Mouse (Mus musculus) heart, postnatal 4 days (tissue): ENCODE measurements around the gene Dach1. TPM values are rescaled to one million over a fixed set of nuclear protein-coding genes. Genes with fewer than 3 reads are reported as not detected.

Experiments used
- DNase-seq: peaks from one replicate; pipeline ENCODE4 v3.0.0; 2021
- total RNA-seq, 2 experiments: library from RNA; stranded (reverse); gene quantifications; 2 replicates each; pipeline ENCODE4 v1.2.3; 2021

Gene Dach1
- total RNA-seq, 2 experiments from 2014 or later = 16.8 to 17.3 TPM

DNA sequence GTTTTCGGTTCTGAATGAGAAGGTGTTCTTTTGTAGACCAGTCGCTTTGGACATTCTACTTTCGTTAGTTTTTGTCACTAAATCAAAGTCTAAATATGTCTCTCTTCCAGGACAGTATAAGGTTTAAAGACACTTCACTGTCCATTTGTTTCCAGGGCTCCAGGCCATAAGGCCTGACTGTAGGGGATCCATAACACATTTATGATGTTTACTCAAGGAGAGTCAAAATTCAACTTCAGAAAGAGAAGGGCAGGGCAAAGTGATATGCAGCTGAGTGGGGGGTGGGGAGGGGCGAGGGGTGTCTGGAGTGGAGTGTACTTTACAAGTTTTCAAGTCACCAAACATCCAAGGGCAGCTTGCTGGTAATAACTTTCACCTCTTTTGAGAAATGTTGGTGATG is 146.0 kb downstream of the Dach1 start:
- no peak for DNase-seq

- DNase-seq = no peak
These were observed 155.5 kb downstream of the Dach1 start for GRCm38 (mm10) chr14:98014053-98014452.

GRCm38 (mm10) chr14:98008501-98008900 is 161.1 kb downstream of the Dach1 start:
- DNase-seq = no peak

DNA sequence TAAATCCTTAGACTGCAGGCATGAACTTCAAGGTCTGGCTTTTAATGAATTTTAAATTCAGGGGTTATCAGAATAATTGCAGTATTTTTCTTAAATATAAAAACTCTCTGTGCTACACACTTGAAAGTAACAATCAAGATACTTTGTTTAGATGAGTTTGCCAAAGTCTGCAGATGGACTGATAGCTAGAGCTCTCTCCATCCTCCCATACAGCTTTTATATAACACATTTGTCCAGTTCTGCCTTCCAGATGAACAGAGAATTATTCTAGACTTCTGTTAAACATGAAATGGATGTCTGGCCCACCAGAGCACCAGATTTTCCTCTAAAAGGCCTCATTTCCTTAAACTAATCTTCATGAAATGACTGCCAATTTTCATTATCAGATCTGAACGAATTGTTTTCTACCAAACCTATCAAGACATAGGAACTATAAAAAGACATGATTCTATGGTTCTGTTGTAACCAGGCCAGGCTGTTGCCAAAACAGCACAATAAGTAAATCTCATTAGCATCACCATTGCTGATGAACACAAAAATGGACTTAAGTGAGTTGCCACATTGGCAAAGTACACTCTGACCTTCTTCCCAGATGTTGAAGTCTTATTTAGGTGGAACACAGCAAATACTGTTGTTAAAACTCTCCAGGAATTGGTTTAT is 167.4 kb downstream of the Dach1 start:
- no peak for DNase-seq

DNA sequence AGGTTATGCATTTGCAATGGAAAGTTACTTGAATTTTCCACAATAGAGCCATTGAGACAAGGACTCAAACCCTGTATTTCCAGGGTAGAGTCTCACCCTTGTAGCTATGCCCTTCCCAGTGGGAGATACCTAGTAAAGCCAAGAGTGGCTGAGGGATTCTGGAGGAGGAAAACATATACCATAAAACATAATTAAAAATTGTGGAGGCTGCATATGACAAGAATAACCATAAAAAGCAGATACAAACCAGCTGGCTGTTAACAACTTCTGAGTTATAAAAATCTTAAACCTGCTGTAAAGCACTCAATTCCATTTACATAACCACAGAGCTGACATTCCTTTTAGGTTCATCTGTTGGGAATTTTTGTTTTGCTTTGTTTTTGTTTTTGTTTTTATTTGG is 171.0 kb downstream of the Dach1 start:
- no peak for DNase-seq

DNA sequence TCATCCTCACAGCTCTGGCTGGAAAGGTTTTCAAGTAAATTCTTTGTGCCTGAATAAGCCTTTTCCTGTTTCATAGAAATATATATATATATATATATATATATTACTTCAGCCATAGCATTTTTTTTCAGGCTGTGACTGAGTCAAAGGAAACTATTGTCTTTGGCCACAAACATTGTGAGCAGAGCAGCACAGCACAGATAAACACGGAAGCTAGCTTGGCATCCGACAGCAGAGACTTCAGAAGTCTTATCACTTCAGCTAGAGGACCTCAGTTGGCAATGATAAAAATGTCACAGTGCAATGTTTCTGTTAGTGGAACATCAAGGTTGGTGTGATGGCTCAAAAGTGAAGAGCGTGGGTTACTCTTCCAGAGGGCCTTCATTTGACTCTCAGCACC is 186.3 kb downstream of the Dach1 start:
- DNase-seq = no peak

DNA sequence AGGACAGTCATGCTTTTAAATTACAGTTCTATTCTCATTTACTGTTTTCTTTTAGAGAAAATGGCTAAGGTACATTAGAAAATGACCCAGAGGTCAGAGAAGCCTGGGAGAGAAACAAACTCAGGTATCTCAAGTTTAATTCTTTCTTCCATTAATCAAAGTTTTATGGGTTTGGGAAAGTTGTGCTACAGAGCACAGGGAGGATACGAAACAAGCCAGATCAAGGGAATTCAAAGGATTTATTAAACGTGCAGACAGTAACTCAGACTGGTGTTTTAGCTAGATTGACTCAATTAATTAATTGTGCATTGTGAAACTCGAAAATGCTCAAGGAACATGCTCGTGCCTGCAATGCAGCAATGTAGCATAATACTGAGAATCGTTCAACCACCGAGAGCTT is 186.9 kb downstream of the Dach1 start:
- no peak for DNase-seq

- no peak for DNase-seq
These were observed 188.7 kb downstream of the Dach1 start for GRCm38 (mm10) chr14:97980879-97981278.

GRCm38 (mm10) chr14:97976091-97976490 is 193.5 kb downstream of the Dach1 start:
- DNase-seq = no peak

GRCm38 (mm10) chr14:97975447-97975846 is 194.1 kb downstream of the Dach1 start:
- no peak for DNase-seq

DNA sequence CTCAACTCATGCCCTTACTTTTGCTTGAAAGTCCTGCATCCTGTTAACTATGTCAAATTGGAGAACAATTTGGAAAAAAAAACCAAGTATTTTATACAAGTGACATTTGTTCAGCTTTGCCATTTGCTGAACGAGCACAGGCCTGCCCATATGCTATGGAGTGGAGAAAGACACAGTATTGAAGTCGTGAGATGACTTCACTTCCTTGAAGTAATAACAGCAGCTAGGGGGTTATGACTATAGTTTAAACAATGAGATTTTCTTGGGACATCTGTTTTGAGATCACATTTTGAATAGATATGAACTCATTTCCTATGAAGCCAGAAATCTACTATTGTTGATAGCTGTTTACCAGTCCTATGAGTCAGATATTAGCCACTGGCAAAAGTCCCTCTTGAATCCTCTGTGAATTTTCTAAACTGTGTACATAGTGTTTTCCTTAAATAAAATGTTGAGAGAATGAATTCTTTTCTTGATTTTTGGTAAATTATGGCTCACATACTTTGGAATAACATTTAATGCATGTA is 205.0 kb downstream of the Dach1 start:
- no peak for DNase-seq

DNA sequence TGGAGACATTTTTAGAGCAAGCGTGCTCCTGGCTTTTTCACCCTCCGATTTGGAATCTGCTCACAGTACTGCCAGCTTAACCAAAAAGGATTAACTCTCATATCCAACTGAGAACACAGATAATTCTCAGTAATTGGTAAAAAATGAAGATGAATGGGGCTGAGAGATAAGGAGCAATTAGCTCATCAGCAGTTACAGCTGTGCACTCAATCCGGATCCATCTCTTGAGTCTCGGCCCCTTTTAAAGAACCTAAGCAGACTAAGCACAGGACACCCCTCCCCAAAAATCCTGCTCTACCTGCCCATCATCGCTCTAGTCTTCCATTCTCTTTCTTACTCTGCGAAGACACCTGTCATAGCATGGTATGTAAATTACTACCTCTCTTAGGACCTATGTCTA is 205.9 kb downstream of the Dach1 start:
- no peak for DNase-seq

- DNase-seq = no peak
These were observed 213.2 kb downstream of the Dach1 start for GRCm38 (mm10) chr14:97956356-97956755.

DNA sequence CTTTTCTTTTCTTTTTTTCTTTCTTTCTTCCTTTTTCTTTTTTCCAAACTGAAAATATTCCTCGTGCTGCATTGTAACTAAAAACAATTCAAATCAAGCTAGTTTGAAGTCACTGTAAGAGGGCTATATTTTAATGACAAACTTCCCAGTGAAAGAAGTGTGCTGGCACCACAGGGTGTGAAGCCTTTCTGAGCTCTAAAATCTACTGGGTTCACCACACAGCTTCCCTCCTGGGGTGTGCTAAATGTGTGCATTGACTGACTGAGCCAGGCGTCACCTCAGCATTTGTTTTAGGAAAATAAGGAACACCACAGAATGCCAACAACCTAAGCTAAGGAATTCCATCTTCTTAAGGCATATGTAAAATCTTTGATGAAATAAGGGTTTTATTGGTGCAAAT is 224.1 kb downstream of the Dach1 start:
- no peak for DNase-seq

DNA sequence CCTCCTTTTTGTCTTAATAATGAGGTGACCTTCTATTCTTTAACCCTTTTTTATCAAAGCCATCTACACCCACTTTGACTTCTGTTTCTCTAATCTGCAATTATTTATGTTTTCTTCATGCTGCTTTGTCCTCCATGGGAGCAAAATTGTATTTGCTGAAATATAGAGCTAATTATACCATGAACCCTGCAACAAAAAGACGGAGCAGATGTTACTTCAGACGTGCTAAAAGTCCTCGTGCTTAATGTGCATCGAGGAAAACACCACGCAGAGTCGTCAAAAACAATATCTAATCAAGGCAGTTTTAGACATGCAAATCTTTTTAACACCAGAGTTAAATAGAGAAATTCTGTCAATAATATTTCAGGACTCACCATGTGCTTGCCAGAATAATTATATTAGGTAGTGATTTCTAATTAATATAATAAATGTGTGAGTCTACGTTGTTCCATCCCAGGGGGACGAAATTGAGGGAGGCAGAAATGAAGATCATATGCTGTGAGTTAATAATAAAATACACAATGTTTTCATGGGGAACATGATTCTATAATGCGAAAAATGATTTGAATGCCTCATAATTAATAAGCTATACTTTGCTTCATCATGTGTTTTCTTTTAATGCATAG is 224.8 kb downstream of the Dach1 start:
- no peak for DNase-seq

DNA sequence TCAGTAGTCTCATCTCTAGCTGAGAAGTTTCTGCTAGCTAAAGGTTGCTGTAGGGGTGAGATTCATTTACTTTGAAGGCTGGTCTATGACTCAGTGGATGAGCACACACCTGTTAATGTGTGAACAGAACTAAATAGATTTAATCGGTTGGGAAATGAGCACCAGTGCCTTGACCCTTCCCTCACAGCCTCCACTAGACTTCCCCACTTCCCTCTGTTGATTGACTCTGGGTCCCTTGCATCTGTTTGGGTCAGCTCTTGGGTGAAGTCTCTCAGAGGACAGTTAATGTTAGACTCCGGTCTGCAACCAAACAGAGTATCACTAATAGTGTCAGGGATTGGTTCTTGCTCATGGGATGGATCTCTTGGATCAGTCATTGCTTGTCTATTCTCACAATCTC is 227.2 kb downstream of the Dach1 start:
- no peak for DNase-seq

- no peak for DNase-seq
These were observed 272.9 kb downstream of the Dach1 start for GRCm38 (mm10) chr14:97896622-97897021.

DNA sequence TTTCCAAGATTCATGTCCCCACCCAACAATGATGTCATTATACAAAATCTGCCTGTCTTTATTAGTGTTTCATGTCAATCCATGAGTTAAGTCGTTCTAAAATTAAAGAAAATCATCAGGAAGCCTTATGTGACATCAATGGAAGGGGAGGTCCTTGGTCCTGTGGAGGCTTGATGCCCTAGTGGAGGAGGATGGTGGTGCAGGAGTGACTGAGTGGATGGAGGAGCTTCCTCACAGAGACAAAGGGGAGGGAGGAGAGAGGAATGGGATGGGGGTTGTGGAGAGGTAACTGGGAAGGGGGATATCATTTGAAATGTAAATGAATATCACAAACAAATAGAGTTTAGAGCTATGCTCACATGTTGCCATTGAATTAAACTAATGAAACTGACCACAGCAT is 287.6 kb downstream of the Dach1 start:
- no peak for DNase-seq

- DNase-seq = no peak
These were observed 298.6 kb downstream of the Dach1 start for GRCm38 (mm10) chr14:97871001-97871400.

GRCm38 (mm10) chr14:97858384-97858783 is 311.2 kb downstream of the Dach1 start:
- no peak for DNase-seq

DNA sequence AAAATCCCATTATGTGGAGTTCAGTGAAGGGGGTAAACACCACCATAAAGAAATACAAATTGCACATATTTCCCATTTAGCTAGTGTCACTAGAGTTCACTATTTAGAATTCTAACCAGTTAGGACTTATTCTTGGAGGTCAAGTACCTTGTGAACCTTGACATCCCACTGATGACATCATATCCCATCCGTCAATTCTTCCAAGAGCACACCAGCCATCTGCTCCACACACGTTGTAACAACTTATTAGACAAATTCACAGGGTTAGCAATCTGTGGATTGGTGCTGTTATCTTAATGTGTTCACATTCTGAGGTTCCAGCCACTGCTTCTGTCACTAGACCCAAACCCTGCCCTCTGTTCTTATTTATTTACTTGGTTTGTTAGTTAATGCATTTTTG is 312.3 kb downstream of the Dach1 start:
- no peak for DNase-seq

DNA sequence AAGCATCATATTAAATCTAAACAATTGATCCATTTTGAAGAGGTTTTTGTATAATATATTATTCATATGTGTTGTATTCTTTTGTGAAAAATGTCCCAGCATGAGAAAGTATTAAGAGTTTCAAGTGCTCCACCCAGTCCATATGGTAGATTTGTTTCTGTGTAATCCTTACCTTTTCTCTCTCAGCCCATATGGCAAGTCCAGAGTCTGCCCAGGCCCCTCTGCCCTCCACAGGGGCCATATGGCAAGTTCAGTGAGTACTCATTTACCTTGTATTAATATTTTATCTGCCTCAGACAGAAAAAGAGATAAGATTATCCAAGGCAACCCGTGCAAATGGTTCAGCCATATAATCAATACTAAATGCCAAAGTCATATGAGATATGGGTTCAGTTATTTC is 314.2 kb downstream of the Dach1 start:
- no peak for DNase-seq

- DNase-seq = no peak
These were observed 319.1 kb downstream of the Dach1 start for GRCm38 (mm10) chr14:97850486-97850885.

DNA sequence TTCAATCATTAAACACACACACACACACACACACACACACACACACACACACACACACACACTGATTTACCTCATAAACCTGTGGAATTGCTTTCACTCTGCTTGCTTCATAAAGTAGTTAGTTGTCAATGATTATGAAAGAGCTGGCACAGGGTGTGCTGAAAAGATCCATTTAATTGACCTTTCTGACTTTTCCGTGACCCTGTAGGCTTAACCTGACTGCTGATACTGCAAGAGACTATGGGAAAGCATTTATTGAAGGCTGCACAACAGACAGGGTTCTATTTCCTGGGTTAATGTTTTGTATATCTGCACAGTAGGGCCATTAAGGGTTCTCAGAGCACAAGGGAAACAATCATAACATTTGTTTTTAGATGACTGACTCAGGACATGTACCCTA is 321.9 kb downstream of the Dach1 start:
- no peak for DNase-seq
